Mouse (Mus musculus) kidney, adult 2 months (tissue): ENCODE measurements at regions not wholly inside any gene's neighbourhood (a gene's known extent, or its start where the extent isn't known, plus 50 kb on each side); places are given as distances from the start of the nearest gene placed in this dataset.

Experiments
- DNase-seq: peaks from one replicate; pipeline ENCODE4 v3.0.0; 2021
- H3K27ac ChIP-seq: fragments of 200-500 bp; 2 replicates; pipeline ENCODE4 v1.5.1; 2012; ENCODE audit warnings: low read depth, low read length, control low read depth, inconsistent platforms; ENCODE audit not compliant: insufficient read depth
- H3K27me3 ChIP-seq: fragments of 200-500 bp; replicated peaks from 2 replicates; pipeline ENCODE4 v1.6.1; 2012; ENCODE audit warnings: mild to moderate bottlenecking, moderate library complexity, low read length, inconsistent platforms; ENCODE audit not compliant: control insufficient read depth, insufficient read depth
- H3K36me3 ChIP-seq: fragments of 200-500 bp; 2 replicates; pipeline ENCODE4 v1.6.1; 2012; ENCODE audit warnings: mild to moderate bottlenecking, moderate library complexity, low read length, inconsistent platforms; ENCODE audit not compliant: control insufficient read depth, insufficient read depth
- H3K4me1 ChIP-seq: fragments of 200-500 bp; 2 replicates; pipeline ENCODE4 v1.6.1; 2011; ENCODE audit warnings: low read length; ENCODE audit not compliant: control insufficient read depth, insufficient read depth
- H3K4me3 ChIP-seq: fragments of 200-500 bp; 2 replicates; pipeline ENCODE4 v1.5.1; 2011; ENCODE audit warnings: mild to moderate bottlenecking, low read depth, low read length, control low read depth; ENCODE audit not compliant: insufficient read depth
- CTCF ChIP-seq: fragments of 200-500 bp; conservative IDR thresholded peaks from 2 replicates; pipeline ENCODE4 v1.5.1; 2011; ENCODE audit warnings: low read depth, mild to moderate bottlenecking, control low read depth, low read length, moderate library complexity, mixed read lengths; ENCODE audit not compliant: insufficient read depth, insufficient read length
- POLR2A ChIP-seq: fragments of 200-500 bp; IDR thresholded peaks from one replicate; pipeline ENCODE4 v1.6.1; 2011; ENCODE audit warnings: low read depth, low read length, control low read depth
- WGBS: fragments of 180-500 bp; shearing (Covaris S2); methylation state at CpG from one replicate; pipeline ENCODE4 v1.1.7; 2018; 5-methylcytosine and 5-hydroxymethylcytosine counted together

- Histone ChIP-seq H3K27me3 (no peaks in the 10 kb centered on the region), H3K4me1 (no peaks in the 10 kb centered on the region), H3K27ac (no peak overlapping the region), H3K36me3 (no peaks in the 10 kb centered on the region), H3K4me3 (no peak overlapping the region)
- DNase-seq = no peak
- no peak for TF ChIP-seq POLR2A
- no peak for TF ChIP-seq CTCF
- WGBS = 88% methylated on average over 5 of the region's 5 CpGs
Observed at GRCm38 (mm10) chrX:99249038-99249607, 113.2 kb downstream of the Efnb1 start.

- no peaks in the 10 kb centered on the region for H3K4me1 ChIP-seq
- WGBS = 91% methylated on average over 5 of the region's 5 CpGs
- TF ChIP-seq POLR2A = no peak
- TF ChIP-seq CTCF = no peak
- DNase-seq = no peak
- no peaks in the 10 kb centered on the region for H3K27me3 ChIP-seq
- no peaks in the 10 kb centered on the region for H3K36me3 ChIP-seq
- H3K27ac ChIP-seq = no peak overlapping the region
- no peak overlapping the region for H3K4me3 ChIP-seq
Observed at GRCm38 (mm10) chrX:99248181-99248580, 112.3 kb downstream of the Efnb1 start.

- DNase-seq = no peak
- no peak overlapping the region for H3K4me3 ChIP-seq
- H3K27ac ChIP-seq = no peak overlapping the region
- TF ChIP-seq CTCF (no peak), POLR2A (no peak)
- no peaks in the 10 kb centered on the region for H3K36me3 ChIP-seq
- 87% methylated on average over 2 of the region's 2 CpGs for WGBS
- H3K27me3 ChIP-seq = no peaks in the 10 kb centered on the region
- no peaks in the 10 kb centered on the region for H3K4me1 ChIP-seq
Observed at GRCm38 (mm10) chrX:99246704-99247103, 110.8 kb downstream of the Efnb1 start.

- Histone ChIP-seq H3K4me1 (no peaks in the 10 kb centered on the region), H3K27ac (no peak overlapping the region), H3K27me3 (no peaks in the 10 kb centered on the region), H3K36me3 (no peaks in the 10 kb centered on the region), H3K4me3 (no peak overlapping the region)
- WGBS = 94% methylated on average over 8 of the region's 8 CpGs
- no peak for TF ChIP-seq CTCF
- no peak for TF ChIP-seq POLR2A
- no peak for DNase-seq
Observed at GRCm38 (mm10) chrX:99246051-99246450, 110.1 kb downstream of the Efnb1 start.

- no peaks in the 10 kb centered on the region for H3K27me3 ChIP-seq
- no peaks in the 10 kb centered on the region for H3K36me3 ChIP-seq
- DNase-seq = no peak
- H3K4me1 ChIP-seq = no peaks in the 10 kb centered on the region
- H3K4me3 ChIP-seq = no peak overlapping the region
- H3K27ac ChIP-seq = no peak overlapping the region
- WGBS = 98% methylated on average over 3 of the region's 3 CpGs
- TF ChIP-seq CTCF (no peak), POLR2A (no peak)
Observed at GRCm38 (mm10) chrX:99245541-99245940, 109.6 kb downstream of the Efnb1 start.

GRCm38 (mm10) chrX:99243251-99243650, 107.3 kb downstream of the Efnb1 start:
- Histone ChIP-seq H3K27me3 (no peaks in the 10 kb centered on the region), H3K36me3 (no peaks in the 10 kb centered on the region), H3K27ac (no peak overlapping the region), H3K4me1 (no peaks in the 10 kb centered on the region), H3K4me3 (no peak overlapping the region)
- TF ChIP-seq CTCF = no peak
- TF ChIP-seq POLR2A = no peak
- WGBS = 76% methylated on average over 5 of the region's 5 CpGs
- DNase-seq = peak; percentile 12

GRCm38 (mm10) chrX:99241684-99242118, 105.8 kb downstream of the Efnb1 start:
- peak; percentile 29 for DNase-seq

GRCm38 (mm10) chrX:99233035-99233434, 97.1 kb downstream of the Efnb1 start:
- no peak overlapping the region for H3K4me3 ChIP-seq
- H3K36me3 ChIP-seq = no peaks in the 10 kb centered on the region
- peak overlapping the region; percentile 12; the same call in 1 of the 2 replicates for H3K27ac ChIP-seq
- no peaks in the 10 kb centered on the region for H3K4me1 ChIP-seq
- H3K27me3 ChIP-seq = no peaks in the 10 kb centered on the region
- peak; percentile 66 for DNase-seq
- TF ChIP-seq POLR2A (no peak), CTCF (no peak; the same call in 1 of the 2 replicates)
- 72% methylated on average over 3 of the region's 3 CpGs for WGBS

More at GRCm38 (mm10) chrX:99241684-99242118, 105.8 kb downstream of the Efnb1 start:
- Histone ChIP-seq H3K27me3 (no peaks in the 10 kb centered on the region), H3K4me1 (no peaks in the 10 kb centered on the region), H3K36me3 (no peaks in the 10 kb centered on the region), H3K4me3 (no peak overlapping the region), H3K27ac (no peak overlapping the region)
- 41% methylated on average over 5 of the region's 5 CpGs for WGBS
- TF ChIP-seq POLR2A = no peak
- no peak for TF ChIP-seq CTCF
